Mouse (Mus musculus) WW6 (cell line): ENCODE data around the gene Gm8237.
"Not testable (repeated sequence)": the region's sequence is repeated elsewhere in the genome, so short reads cannot be mapped to it uniquely, and the experiment has no call there.

Source experiments
- DNase-seq: peaks from one replicate; pipeline ENCODE4 v3.0.0-alpha.2; 2013; ENCODE audit warnings: low read depth, low spot score

The Gm8237 gene

GRCm38 (mm10) chr14:5880241-5880640, at the start of gene Gm8237:
Gene Gm8237 (minus strand): TSS chr14:5880382.
- not testable (repeated sequence) for DNase-seq

- DNase-seq, result not testable (repeated sequence)
These were observed 43.1 kb upstream of the Gm8237 start for GRCm38 (mm10) chr14:5923276-5923675.

GRCm38 (mm10) chr14:5918330-5918942, 38.3 kb upstream of the Gm8237 start:
- DNase-seq, result not testable (repeated sequence)

- DNase-seq, result not testable (repeated sequence)
These were observed 33.5 kb upstream of the Gm8237 start for GRCm38 (mm10) chr14:5913701-5914100.

GRCm38 (mm10) chr14:5879791-5880190, 391 bp downstream of the Gm8237 start:
- DNase-seq, result not testable (repeated sequence)

- DNase-seq, result not testable (repeated sequence)
These were observed 1.0 kb downstream of the Gm8237 start for GRCm38 (mm10) chr14:5879136-5879535.

- DNase-seq, result not testable (repeated sequence)
These were observed 24.3 kb downstream of the Gm8237 start for GRCm38 (mm10) chr14:5855911-5856310.

- not testable (repeated sequence) for DNase-seq
These were observed 50.0 kb downstream of the Gm8237 start, which contains the start of gene Gm3424 for GRCm38 (mm10) chr14:5830229-5830628. Gene Gm3424 (minus strand): TSS chr14:5830329.

GRCm38 (mm10) chr14:5812699-5813356, 67.4 kb downstream of the Gm8237 start:
- DNase-seq, result not testable (repeated sequence)
